Mouse (Mus musculus): Measurements from ENCODE around the gene Gm340.

Gm340 gene

GRCm38 (mm10) chr19:41581706-41582420 lies at the start of gene Gm340:
TSS of gene Gm340 (plus strand) at chr19:41582370.
- DNase-seq (ENCODE audit: low spot score in 2 of 2) = no peak

- DNase-seq (ENCODE audit: low spot score in 2 of 2) = no peak
Observed at GRCm38 (mm10) chr19:41534021-41534420, 48.1 kb upstream of the Gm340 start.

GRCm38 (mm10) chr19:41556981-41557380 lies 25.2 kb upstream of the Gm340 start:
- DNase-seq (ENCODE audit: low spot score in 2 of 2) = no peak

GRCm38 (mm10) chr19:41557491-41557890 lies 24.7 kb upstream of the Gm340 start:
- no peak for DNase-seq (ENCODE audit: low spot score in 2 of 2)

GRCm38 (mm10) chr19:41558891-41559486 lies 23.2 kb upstream of the Gm340 start:
- DNase-seq (ENCODE audit: low spot score in 2 of 2) = no peak

GRCm38 (mm10) chr19:41560856-41561255 lies 21.3 kb upstream of the Gm340 start:
- DNase-seq (ENCODE audit: low spot score in 2 of 2) = no peak

GRCm38 (mm10) chr19:41568791-41569190 lies 13.4 kb upstream of the Gm340 start:
- DNase-seq (ENCODE audit: low spot score in 2 of 2) = no peak

GRCm38 (mm10) chr19:41573700-41574099 lies 8.5 kb upstream of the Gm340 start:
- DNase-seq (ENCODE audit: low spot score in 2 of 2) = no peak

- no peak for DNase-seq (ENCODE audit: low spot score in 2 of 2)
Observed at GRCm38 (mm10) chr19:41577576-41577975, 4.6 kb upstream of the Gm340 start.

GRCm38 (mm10) chr19:41579311-41579920 lies 2.8 kb upstream of the Gm340 start:
- no peak for DNase-seq (ENCODE audit: low spot score in 2 of 2)

- no peak for DNase-seq (ENCODE audit: low spot score in 2 of 2)
Observed at GRCm38 (mm10) chr19:41582918-41583514, 846 bp downstream of the Gm340 start.

- no peak for DNase-seq (ENCODE audit: low spot score in 2 of 2)
Observed at GRCm38 (mm10) chr19:41586752-41587151, 4.6 kb downstream of the Gm340 start.

GRCm38 (mm10) chr19:41587431-41588222 lies 5.5 kb downstream of the Gm340 start:
- DNase-seq (ENCODE audit: low spot score in 2 of 2) = no peak

GRCm38 (mm10) chr19:41589026-41589425 lies 6.9 kb downstream of the Gm340 start:
- no peak for DNase-seq (ENCODE audit: low spot score in 2 of 2)

- DNase-seq (ENCODE audit: low spot score in 2 of 2) = no peak
Observed at GRCm38 (mm10) chr19:41589681-41590080, 7.5 kb downstream of the Gm340 start.

- no peak for DNase-seq (ENCODE audit: low spot score in 2 of 2)
Observed at GRCm38 (mm10) chr19:41591808-41592207, 9.6 kb downstream of the Gm340 start.

GRCm38 (mm10) chr19:41597170-41597894 lies 15.2 kb downstream of the Gm340 start:
- DNase-seq (ENCODE audit: low spot score in 2 of 2) = no peak

GRCm38 (mm10) chr19:41600647-41601046 lies 18.5 kb downstream of the Gm340 start:
- no peak for DNase-seq (ENCODE audit: low spot score in 2 of 2)

- no peak for DNase-seq (ENCODE audit: low spot score in 2 of 2)
Observed at GRCm38 (mm10) chr19:41606208-41606987, 24.2 kb downstream of the Gm340 start.

- DNase-seq (ENCODE audit: low spot score in 2 of 2) = no peak
Observed at GRCm38 (mm10) chr19:41611683-41612082, 29.5 kb downstream of the Gm340 start.
